Comparison of ENCODE assay signal across 7 mouse cellular contexts in genomic region chr7:61837240-61837639, GRCm38 (mm10).
A peak's percentile ranks its signal among the peaks of the same experiment; 100 is the strongest.
DNase-seq lines count a peak whose midpoint lies in the region; ATAC-seq lines count a peak whose summit lies in the region.

No protein-coding gene starts in this region.

- no peaks in the 10 kb centered on the region for H3K4me1 ChIP-seq in forebrain, embryonic 14.5 days (ENCODE audit: control insufficient read depth, insufficient read depth, low read length)

- H3K27me3 ChIP-seq in forebrain, embryonic 14.5 days (replicated peaks; ENCODE audit: control insufficient read depth, insufficient read depth, low read length), result no peaks in the 10 kb centered on the region

- H3K4me3 ChIP-seq in forebrain, embryonic 14.5 days (ENCODE audit: low read depth, low read length), result no peak overlapping the region

- no peak overlapping the region for H3K9ac ChIP-seq in forebrain, embryonic 14.5 days (ENCODE audit: low read length)

- H3K4me2 ChIP-seq in forebrain, embryonic 14.5 days (ENCODE audit: low read length), result peak overlapping the region; percentile 25; the same call in 1 of the 2 replicates

- DNase-seq in Muller cell, postnatal 12 days (ENCODE audit: inconsistent ontology term), result peak; percentile 70
- peak; percentile 3 for DNase-seq in adrenal gland, postnatal 14 days
- DNase-seq in forebrain, embryonic 14.5 days (ENCODE audit: low spot score), result peak; percentile 93
- peak; percentile 7 to 8 for DNase-seq in layer of hippocampus, postnatal 25 days (ENCODE audit: extremely low spot score in 1 of 2, low spot score in 1 of 2)
- DNase-seq in right cerebral cortex, postnatal 10 days (ENCODE audit: low spot score in 2 of 2), result peak; percentile 59 to 79
- no peak for DNase-seq in heart, adult 9 months (ENCODE audit: low spot score in 2 of 2)
- DNase-seq in heart, adult 11 months, result no peak

- peak overlapping the region; percentile 66; the same call in 1 of the 2 replicates for H3K27ac ChIP-seq in forebrain, embryonic 14.5 days (ENCODE audit: low read depth, low read length)

- no peaks in the 10 kb centered on the region for H3K36me3 ChIP-seq in forebrain, embryonic 14.5 days (ENCODE audit: control insufficient read depth, insufficient read depth, low read length)

- ATAC-seq in forebrain, embryonic 14.5 days, result peak; percentile 99

- H3K9me3 ChIP-seq in forebrain, embryonic 14.5 days (replicated peaks; ENCODE audit: control insufficient read depth, low read length), result 0 out of 2 replicates have a peak, but pooled peaks cover 3% of the 10 kb centered on the region

Comparison
In these comparisons a context has a peak if more than half of its experiments do, and no peak if none do; other contexts are left out.
1. DNase-seq: peak in Muller cell, postnatal 12 days (single experiment), adrenal gland, postnatal 14 days (single experiment), forebrain, embryonic 14.5 days (single experiment), layer of hippocampus, postnatal 25 days (2 of 2) and right cerebral cortex, postnatal 10 days (2 of 2); none in heart, adult 9 months (0 of 2) and heart, adult 11 months (single experiment).